Mouse (Mus musculus) forebrain, embryonic 10.5 days (tissue): ENCODE measurements around the gene Camsap3. TPM values are rescaled to one million over a fixed set of nuclear protein-coding genes. Genes with fewer than 3 reads are reported as not detected.

Experiments used
- DNase-seq: peaks from one replicate; pipeline ENCODE4 v3.0.0-alpha.2; 2017; ENCODE audit warnings: low spot score; ENCODE audit errors: extremely low spot score
- H3K27ac ChIP-seq: fragments of 300-500 bp; sonication (generic); 2 replicates; pipeline ENCODE4 v1.5.1; 2016; ENCODE audit warnings: mild to moderate bottlenecking
- H3K27me3 ChIP-seq: fragments of 300-500 bp; sonication (generic); 2 replicates; pipeline ENCODE4 v1.6.1; 2016; ENCODE audit warnings: mild to moderate bottlenecking; ENCODE audit not compliant: poor library complexity, severe bottlenecking
- H3K36me3 ChIP-seq: fragments of 300-500 bp; sonication (generic); replicated peaks from 2 replicates; pipeline ENCODE4 v1.6.1; 2016; ENCODE audit warnings: mild to moderate bottlenecking, moderate library complexity
- H3K4me1 ChIP-seq: fragments of 300-500 bp; sonication (generic); 2 replicates; pipeline ENCODE4 v1.6.1; 2016
- H3K4me3 ChIP-seq: fragments of 300-500 bp; sonication (generic); 2 replicates; pipeline ENCODE4 v1.5.1; 2016; ENCODE audit warnings: mild to moderate bottlenecking, moderate library complexity
- H3K9me3 ChIP-seq: fragments of 300-500 bp; sonication (generic); 2 replicates; pipeline ENCODE4 v1.6.1; 2016; ENCODE audit warnings: mild to moderate bottlenecking, moderate library complexity
- WGBS: fragments of 180-500 bp; shearing (Covaris S2); methylation state at CpG from one replicate; pipeline ENCODE4 v1.1.7; 2016; 5-methylcytosine and 5-hydroxymethylcytosine counted together
- polyA plus RNA-seq: library from polyadenylated mRNA; unstranded; fragments of >200 nt; fragmentation: Nextera tagmentation; extraction: Ambion mirVana; gene quantifications from 2 replicates; pipeline ENCODE4 v1.2.1, GENCODE M21; 2016

The Camsap3 gene
- polyA plus RNA-seq, 1 experiment from 2014 or later = 12.7 TPM

DNA sequence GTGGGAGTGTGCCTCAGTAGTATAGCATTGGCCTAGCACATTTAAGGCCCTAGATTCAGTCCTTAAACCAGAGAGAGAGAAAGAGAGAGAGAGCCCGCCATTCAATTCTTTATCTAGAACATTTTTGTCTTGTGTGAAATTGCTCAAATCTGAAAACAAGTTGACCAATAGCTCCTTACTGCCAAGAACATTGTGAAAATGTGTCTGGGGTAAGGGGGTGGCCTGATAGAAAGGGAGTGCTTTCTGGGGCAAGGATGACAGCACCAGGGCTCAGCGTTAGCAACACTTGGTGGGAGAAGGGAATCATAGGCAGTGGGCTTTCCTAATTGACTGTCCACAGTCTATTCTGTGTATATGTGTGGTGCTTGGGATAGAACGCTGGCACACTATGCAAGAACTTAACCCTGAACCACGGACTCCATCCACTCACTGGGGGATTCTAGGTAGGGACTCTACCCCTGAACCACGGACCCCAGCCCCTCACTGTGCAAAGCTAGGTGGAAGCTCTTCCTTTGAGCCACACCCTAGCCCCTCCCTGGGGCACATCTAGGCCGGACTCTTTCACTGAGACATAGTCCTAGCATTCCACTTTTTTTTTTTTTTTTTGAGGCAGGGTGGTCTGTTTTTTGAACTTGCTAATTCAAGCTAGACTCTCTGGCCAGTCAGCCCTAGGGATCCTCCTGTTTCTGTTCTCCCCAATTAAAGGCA is 59.9 kb downstream of the Camsap3 start:
- Histone ChIP-seq H3K36me3 (no peaks in the 10 kb centered on the region), H3K4me3 (no peak overlapping the region), H3K9me3 (no peaks in the 10 kb centered on the region), H3K27me3 (no peaks in the 10 kb centered on the region), H3K27ac (no peak overlapping the region), H3K4me1 (no peaks in the 10 kb centered on the region; the same call in 1 of the 2 replicates)
- WGBS = 90% methylated on average over 6 of the region's 6 CpGs
- DNase-seq = no peak

DNA sequence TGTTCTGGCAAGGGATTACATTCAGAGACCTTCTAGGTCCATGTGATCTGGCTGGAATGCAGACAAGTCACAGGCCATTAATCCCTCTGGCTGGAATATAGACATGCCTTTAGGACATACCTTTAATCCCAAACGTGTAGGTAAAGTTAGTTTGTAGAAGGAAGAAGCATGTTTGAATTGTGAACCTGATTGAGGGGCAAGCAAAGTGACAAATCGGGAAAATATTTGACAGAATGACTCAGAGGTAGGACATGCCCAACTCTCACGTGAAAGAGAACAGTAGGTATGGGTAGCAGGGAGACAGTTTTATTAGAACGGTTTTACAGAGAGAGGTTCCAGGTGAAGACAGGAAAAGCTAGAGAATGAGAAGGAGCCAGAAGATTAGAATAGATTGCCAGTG is 60.5 kb downstream of the Camsap3 start:
- Histone ChIP-seq H3K36me3 (no peaks in the 10 kb centered on the region), H3K27me3 (no peaks in the 10 kb centered on the region), H3K4me1 (no peaks in the 10 kb centered on the region; the same call in 1 of the 2 replicates), H3K9me3 (no peaks in the 10 kb centered on the region), H3K4me3 (no peak overlapping the region), H3K27ac (no peak overlapping the region)
- 81% methylated on average over 4 of the region's 4 CpGs for WGBS
- DNase-seq = no peak

- Histone ChIP-seq H3K27me3 (no peaks in the 10 kb centered on the region), H3K9me3 (no peaks in the 10 kb centered on the region), H3K4me3 (no peak overlapping the region), H3K4me1 (no peaks in the 10 kb centered on the region; the same call in 1 of the 2 replicates), H3K27ac (no peak overlapping the region), H3K36me3 (no peaks in the 10 kb centered on the region)
- no peak for DNase-seq
- 65% methylated on average over 2 of the region's 2 CpGs for WGBS
These were observed 61.2 kb downstream of the Camsap3 start for GRCm38 (mm10) chr8:3648268-3648667.

DNA sequence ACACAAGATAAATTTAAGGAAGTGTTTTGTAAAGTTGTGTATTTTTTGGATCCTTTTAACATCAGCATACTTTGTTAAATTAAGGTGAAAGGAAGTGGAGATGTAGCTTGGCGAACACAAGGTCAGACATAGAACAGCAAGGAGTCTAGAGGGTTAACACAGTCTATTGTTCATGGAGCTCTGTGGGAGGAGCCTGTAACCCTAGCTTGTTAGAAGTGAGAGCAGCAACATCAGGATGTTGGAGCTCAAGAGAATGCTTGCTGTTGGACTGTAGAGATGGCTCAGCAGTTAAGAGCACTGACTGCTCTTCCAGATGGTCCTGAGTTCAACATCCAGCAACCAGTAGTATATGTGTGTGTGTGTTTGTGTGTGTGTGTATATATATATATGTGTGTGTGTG is 61.9 kb downstream of the Camsap3 start:
- WGBS = 30% methylated on average over 1 of the region's 1 CpGs
- no peaks in the 10 kb centered on the region for H3K27me3 ChIP-seq

DNA sequence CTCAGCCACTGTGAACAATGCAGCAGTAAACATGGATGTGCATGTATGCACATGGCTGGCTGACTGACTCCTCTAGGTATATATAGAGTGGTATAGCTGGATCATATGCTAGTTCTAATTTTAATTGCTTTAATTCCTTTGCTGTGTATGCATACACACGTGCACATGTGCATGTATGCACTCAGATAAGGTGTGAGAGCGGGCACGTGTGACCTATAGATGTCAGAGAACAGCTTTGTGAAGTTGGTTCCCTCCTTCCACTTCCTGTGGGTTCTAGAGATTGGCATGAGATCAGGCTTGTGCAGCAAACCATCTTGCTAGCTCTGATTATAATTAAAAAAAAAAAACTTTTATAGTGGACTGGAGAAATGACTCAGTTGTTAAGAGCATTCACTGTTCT is 65.8 kb downstream of the Camsap3 start:
- 70% methylated on average over 3 of the region's 3 CpGs for WGBS
- H3K9me3 ChIP-seq = no peaks in the 10 kb centered on the region
- no peaks in the 10 kb centered on the region for H3K27me3 ChIP-seq
- peaks cover 11% of the 10 kb centered on the region for H3K4me1 ChIP-seq
- H3K4me3 ChIP-seq = no peak overlapping the region
- H3K36me3 ChIP-seq = no peaks in the 10 kb centered on the region
- H3K27ac ChIP-seq = no peak overlapping the region
- DNase-seq = no peak

More for the DNA sequence above, 61.9 kb downstream of the Camsap3 start:
- no peak for DNase-seq
- Histone ChIP-seq H3K36me3 (no peaks in the 10 kb centered on the region), H3K4me1 (no peaks in the 10 kb centered on the region; the same call in 1 of the 2 replicates), H3K9me3 (no peaks in the 10 kb centered on the region), H3K4me3 (no peak overlapping the region), H3K27ac (no peak overlapping the region)

- Histone ChIP-seq H3K36me3 (no peaks in the 10 kb centered on the region), H3K27me3 (no peaks in the 10 kb centered on the region), H3K27ac (no peak overlapping the region), H3K4me3 (no peak overlapping the region), H3K4me1 (peaks cover 11% of the 10 kb centered on the region), H3K9me3 (no peaks in the 10 kb centered on the region)
- no peak for DNase-seq
- 76% methylated on average over 11 of the region's 11 CpGs for WGBS
These were observed 67.8 kb downstream of the Camsap3 start for GRCm38 (mm10) chr8:3654726-3655508.

- DNase-seq = no peak
- 77% methylated on average over 3 of the region's 3 CpGs for WGBS
- H3K27me3 ChIP-seq = no peaks in the 10 kb centered on the region
These were observed 68.4 kb downstream of the Camsap3 start, which contains the start of gene Retn for GRCm38 (mm10) chr8:3655526-3655925. Gene Retn, plus strand, starts transcription at chr8:3655770.

GRCm38 (mm10) chr8:3656725-3657381 is 69.8 kb downstream of the Camsap3 start:
- Histone ChIP-seq H3K4me1 (peaks cover 11% of the 10 kb centered on the region), H3K27me3 (no peaks in the 10 kb centered on the region), H3K9me3 (no peaks in the 10 kb centered on the region), H3K27ac (peak overlapping the region; percentile 54), H3K4me3 (peak overlapping the region; percentile 32), H3K36me3 (no peaks in the 10 kb centered on the region)
- DNase-seq = peak; percentile 39
- WGBS = 26% methylated on average over 7 of the region's 7 CpGs

More at GRCm38 (mm10) chr8:3655526-3655925, 68.4 kb downstream of the Camsap3 start, which contains the start of gene Retn:
- Histone ChIP-seq H3K36me3 (no peaks in the 10 kb centered on the region), H3K4me3 (no peak within 1 kb of the TSS), H3K27ac (no peak within 1 kb of the TSS), H3K9me3 (no peaks in the 10 kb centered on the region), H3K4me1 (peaks cover 11% of the 10 kb centered on the region)

Other genes starting within 250 kb of the Camsap3 start
- not detected in 2 replicates for gene A430078G23Rik, start 233.9 kb upstream of the Camsap3 start, polyA plus RNA-seq
- gene Arhgef18, start 194.3 kb upstream of the Camsap3 start, polyA plus RNA-seq = 9.7 and 11.4 TPM in 2 replicates
- 4.5 and 5.8 TPM in 2 replicates for gene Pex11g, start 119.6 kb upstream of the Camsap3 start, polyA plus RNA-seq
- not detected in 2 replicates for gene Tex45, start 116.4 kb upstream of the Camsap3 start, polyA plus RNA-seq
- 61.6 and 64.8 TPM in 2 replicates for gene Zfp358, start 94.2 kb upstream of the Camsap3 start, polyA plus RNA-seq
- 56.9 and 59.3 TPM in 2 replicates for gene Mcoln1, start 86.8 kb upstream of the Camsap3 start, polyA plus RNA-seq
- gene Pnpla6, start 71.9 kb upstream of the Camsap3 start, polyA plus RNA-seq = 21.2 and 22.1 TPM in 2 replicates
- gene C330021F23Rik, start 19.3 kb upstream of the Camsap3 start, polyA plus RNA-seq = 8.4 and 13.1 TPM in 2 replicates
- 76.9 and 79.5 TPM in 2 replicates for gene Xab2, start 34.0 kb downstream of the Camsap3 start, polyA plus RNA-seq
- gene Pet100, start 34.3 kb downstream of the Camsap3 start, polyA plus RNA-seq = 83.0 and 92.6 TPM in 2 replicates
- gene Pcp2, start 38.3 kb downstream of the Camsap3 start, polyA plus RNA-seq = 0.32 and 0.85 TPM in 2 replicates
- gene Stxbp2, start 43.7 kb downstream of the Camsap3 start, polyA plus RNA-seq = 35.8 and 38.1 TPM in 2 replicates
- gene Retn, start 68.5 kb downstream of the Camsap3 start, polyA plus RNA-seq = 0.30 and 0.31 TPM in 2 replicates
- 0.09 and 0.20 TPM in 2 replicates for gene Mcemp1, start 78.5 kb downstream of the Camsap3 start, polyA plus RNA-seq
- gene Fcor, start 85.1 kb downstream of the Camsap3 start, polyA plus RNA-seq = 11.2 and 12.1 TPM in 2 replicates
- gene Trappc5, start 89.0 kb downstream of the Camsap3 start, polyA plus RNA-seq = 43.3 and 47.5 TPM in 2 replicates
- gene Fcer2a, start 106.9 kb downstream of the Camsap3 start, polyA plus RNA-seq = 0.22 and 0.38 TPM in 2 replicates
- not detected in 2 replicates for gene Clec4g, start 133.4 kb downstream of the Camsap3 start, polyA plus RNA-seq
- not detected in 2 replicates for gene Cd209a, start 161.7 kb downstream of the Camsap3 start, polyA plus RNA-seq